ENCODE assay signal across 35 mouse cellular contexts in the genomic region with DNA sequence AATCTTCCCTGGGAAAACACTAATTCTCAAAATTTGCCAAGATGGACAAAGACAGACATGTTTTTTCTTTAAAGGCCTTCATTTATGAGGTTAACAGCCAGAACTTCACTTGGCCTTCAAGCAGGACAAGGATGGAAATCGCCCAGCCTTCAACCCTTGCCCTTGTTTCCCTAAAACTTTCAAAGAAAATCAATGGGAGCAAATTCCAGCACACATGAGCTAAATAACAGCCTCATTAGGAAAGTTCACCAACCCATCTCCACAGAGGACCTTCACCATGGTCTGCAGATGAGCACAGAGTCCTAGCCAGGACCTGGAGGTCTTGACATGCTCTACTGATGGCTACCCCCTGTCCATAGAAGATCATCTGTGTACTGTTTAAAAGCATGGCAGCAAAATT.
"Had no signal": no experiment of that assay in that cellular context is flagged by ENCODE, and none has a peak within 500 bp of the region (broad histone marks: within the 10 kb centered on the region; RNA-seq: fewer than 3 reads in every experiment).

No protein-coding gene starts in this region.

- H3K9me3 ChIP-seq: heart, embryonic 10.5 days; heart, embryonic 12.5 days; heart, embryonic 13.5 days; heart, embryonic 15.5 days; hindbrain, embryonic 10.5 days; hindbrain, embryonic 12.5 days; hindbrain, embryonic 13.5 days; hindbrain, embryonic 15.5 days; intestine, embryonic 15.5 days; kidney, embryonic 15.5 days had no signal

- H3K27me3 ChIP-seq: heart, embryonic 12.5 days; heart, embryonic 13.5 days; heart, embryonic 15.5 days; hindbrain, embryonic 12.5 days; hindbrain, embryonic 13.5 days; hindbrain, embryonic 15.5 days; intestine, embryonic 15.5 days; kidney, embryonic 15.5 days had no signal

- H3K4me1 ChIP-seq: heart, embryonic 10.5 days; heart, embryonic 12.5 days; heart, embryonic 13.5 days; heart, embryonic 15.5 days; hindbrain, embryonic 10.5 days; hindbrain, embryonic 12.5 days; hindbrain, embryonic 13.5 days; hindbrain, embryonic 15.5 days; intestine, embryonic 15.5 days; kidney, embryonic 15.5 days had no signal

- H3K4me3 ChIP-seq: heart, embryonic 10.5 days; heart, embryonic 12.5 days; heart, embryonic 13.5 days; heart, embryonic 15.5 days; hindbrain, embryonic 10.5 days; hindbrain, embryonic 12.5 days; hindbrain, embryonic 13.5 days; hindbrain, embryonic 15.5 days; intestine, embryonic 15.5 days; kidney, embryonic 15.5 days; layer of hippocampus, adult 2 months had no signal

- H3K4me2 ChIP-seq: heart, embryonic 11.5 days; heart, embryonic 12.5 days; heart, embryonic 13.5 days; heart, embryonic 15.5 days; hindbrain, embryonic 12.5 days; hindbrain, embryonic 13.5 days; hindbrain, embryonic 14.5 days; hindbrain, embryonic 15.5 days; intestine, embryonic 15.5 days; kidney, embryonic 15.5 days had no signal

- ATAC-seq: hindbrain, embryonic 16.5 days; hindbrain, postnatal 0 days; inflammation-experienced regulatory T-cells, adult 6 months; intestine, embryonic 15.5 days; intestine, embryonic 16.5 days; intestine, postnatal 0 days had no signal

- H3K9ac ChIP-seq: heart, embryonic 12.5 days; heart, embryonic 13.5 days; heart, embryonic 15.5 days; hindbrain, embryonic 12.5 days; hindbrain, embryonic 13.5 days; hindbrain, embryonic 14.5 days; hindbrain, embryonic 15.5 days; intestine, embryonic 15.5 days; kidney, embryonic 15.5 days had no signal

- H3K36me3 ChIP-seq: heart, embryonic 10.5 days; heart, embryonic 12.5 days; heart, embryonic 13.5 days; heart, embryonic 15.5 days; hindbrain, embryonic 10.5 days; hindbrain, embryonic 12.5 days; hindbrain, embryonic 13.5 days; hindbrain, embryonic 15.5 days; intestine, embryonic 15.5 days; kidney, embryonic 15.5 days had no signal

- H3K27ac ChIP-seq: heart, embryonic 10.5 days; heart, embryonic 13.5 days; heart, embryonic 15.5 days; hindbrain, embryonic 10.5 days; hindbrain, embryonic 12.5 days; hindbrain, embryonic 13.5 days; hindbrain, embryonic 14.5 days; hindbrain, embryonic 15.5 days; hindbrain, postnatal 0 days; intestine, embryonic 15.5 days; kidney, embryonic 15.5 days; kidney, postnatal 0 days; layer of hippocampus, adult 2 months had no signal

- DNase-seq: heart, postnatal 10 days; heart, postnatal 14 days; heart, postnatal 36 days; heart, postnatal 4 days; kidney, adult 11 months; kidney, adult 18-20 months; kidney, adult 2 months; kidney, adult 8-10 months; kidney, adult 9 months; kidney, postnatal 10 days; kidney, postnatal 14 days; kidney, postnatal 25 days; kidney, postnatal 36 days; kidney, postnatal 4 days; layer of hippocampus, adult 9-11 months; layer of hippocampus, postnatal 36 days had no signal
